Comparison of ENCODE assay signal across 21 mouse cellular contexts in genomic region chr1:57537369-57537768, GRCm38 (mm10).
A peak's percentile ranks its signal among the peaks of the same experiment; 100 is the strongest.
DNase-seq lines count a peak whose midpoint lies in the region; ATAC-seq and TF ChIP-seq lines count a peak whose summit lies in the region.
"Had no signal": no experiment of that assay in that cellular context is flagged by ENCODE, and none has a peak within 500 bp of the region (broad histone marks: within the 10 kb centered on the region; RNA-seq: fewer than 3 reads in every experiment).

No protein-coding gene starts in this region.

- no peaks in the 10 kb centered on the region for H3K9me3 ChIP-seq in midbrain, embryonic 14.5 days (ENCODE audit: control insufficient read depth, low read length)
- H3K9me3 ChIP-seq in midbrain, embryonic 13.5 days = no peaks in the 10 kb centered on the region
- no peaks in the 10 kb centered on the region for H3K9me3 ChIP-seq in midbrain, postnatal 0 days (ENCODE audit: low read length)
- no peaks in the 10 kb centered on the region for H3K9me3 ChIP-seq in kidney, embryonic 14.5 days (ENCODE audit: control insufficient read depth, low read length)
- H3K9me3 ChIP-seq: heart, embryonic 15.5 days; limb, embryonic 15.5 days; neural tube, embryonic 15.5 days; stomach, embryonic 15.5 days had no signal

- whole genome bisulfite sequencing in midbrain, embryonic 14.5 days = 66% methylated on average over 5 of the region's 5 CpGs
- WGBS in midbrain, embryonic 13.5 days = 59% methylated on average over 5 of the region's 5 CpGs
- whole genome bisulfite sequencing in midbrain, postnatal 0 days = 50% methylated on average over 5 of the region's 5 CpGs
- 81% methylated on average over 5 of the region's 5 CpGs for WGBS in kidney, embryonic 14.5 days

- no peak overlapping the region for H3K4me2 ChIP-seq in midbrain, embryonic 14.5 days (ENCODE audit: low read length)
- H3K4me2 ChIP-seq in midbrain, embryonic 13.5 days (replicated peaks) = no peak overlapping the region
- no peak overlapping the region for H3K4me2 ChIP-seq in midbrain, postnatal 0 days (ENCODE audit: low read depth, low read length, poor library complexity, severe bottlenecking)
- no peak overlapping the region for H3K4me2 ChIP-seq in kidney, embryonic 14.5 days (replicated peaks; ENCODE audit: low read depth, low read length)
- H3K4me2 ChIP-seq: heart, embryonic 15.5 days; limb, embryonic 15.5 days; neural tube, embryonic 15.5 days; stomach, embryonic 15.5 days had no signal

- no peaks in the 10 kb centered on the region for H3K36me3 ChIP-seq in midbrain, embryonic 14.5 days (ENCODE audit: control insufficient read depth, insufficient read depth, low read length)
- no peaks in the 10 kb centered on the region for H3K36me3 ChIP-seq in midbrain, embryonic 13.5 days
- no peaks in the 10 kb centered on the region for H3K36me3 ChIP-seq in midbrain, postnatal 0 days (ENCODE audit: insufficient read depth, low read length)
- H3K36me3 ChIP-seq in kidney, embryonic 14.5 days (ENCODE audit: control insufficient read depth, insufficient read depth, low read length) = no peaks in the 10 kb centered on the region
- H3K36me3 ChIP-seq: heart, embryonic 15.5 days; limb, embryonic 15.5 days; neural tube, embryonic 15.5 days; stomach, embryonic 15.5 days had no signal

- ATAC-seq in midbrain, embryonic 14.5 days (ENCODE audit: low FRiP score, low TSS enrichment) = no peak
- no peak for ATAC-seq in midbrain, embryonic 13.5 days
- ATAC-seq in midbrain, postnatal 0 days (ENCODE audit: low FRiP score) = no peak
- no peak for ATAC-seq in kidney, embryonic 14.5 days (ENCODE audit: low FRiP score, low TSS enrichment)
- ATAC-seq: liver, postnatal 0 days; Patski had no signal

- no peak for TF ChIP-seq CTCF in midbrain, postnatal 0 days (IDR thresholded peaks at IDR 0.05)

- peak; percentile 20 to 59 for DNase-seq in frontal cortex, adult 2 months (ENCODE audit: extremely low spot score in 1 of 2, low spot score in 1 of 2)
- no peak for DNase-seq in frontal cortex, postnatal 10 days (ENCODE audit: low spot score in 2 of 2)
- peak; percentile 54 for DNase-seq in midbrain, embryonic 14.5 days
- peak; percentile 36 to 50 for DNase-seq in left cerebral cortex, adult 18-20 months (ENCODE audit: low spot score in 2 of 2)
- peak; percentile 45 for DNase-seq in midbrain, postnatal 0 days (ENCODE audit: low spot score)
- DNase-seq: cerebellum, adult 9-10 months; heart, adult 18-20 months; kidney, adult 2 months; kidney, postnatal 25 days; liver, postnatal 0 days; lung, postnatal 14 days; thymus, postnatal 14 days had no signal

- H3K4me3 ChIP-seq in midbrain, embryonic 14.5 days (replicated peaks; ENCODE audit: low read depth, low read length) = no peak overlapping the region
- H3K4me3 ChIP-seq in midbrain, embryonic 13.5 days (replicated peaks) = no peak overlapping the region
- H3K4me3 ChIP-seq in midbrain, postnatal 0 days (ENCODE audit: low read depth, low read length) = no peak overlapping the region
- H3K4me3 ChIP-seq in kidney, embryonic 14.5 days (ENCODE audit: low read length) = no peak overlapping the region
- H3K4me3 ChIP-seq: heart, embryonic 15.5 days; limb, embryonic 15.5 days; megakaryocyte, embryonic 14.5 days; myocyte; neural tube, embryonic 15.5 days; stomach, embryonic 15.5 days had no signal

- H3K9ac ChIP-seq in midbrain, embryonic 14.5 days (replicated peaks; ENCODE audit: low read length) = no peak overlapping the region
- no peak overlapping the region for H3K9ac ChIP-seq in midbrain, embryonic 13.5 days (replicated peaks)
- no peak overlapping the region for H3K9ac ChIP-seq in midbrain, postnatal 0 days (replicated peaks; ENCODE audit: low read length, poor library complexity, severe bottlenecking)
- H3K9ac ChIP-seq in kidney, embryonic 14.5 days (ENCODE audit: low read depth, low read length) = no peak overlapping the region
- H3K9ac ChIP-seq: heart, embryonic 15.5 days; limb, embryonic 15.5 days; liver, postnatal 0 days; neural tube, embryonic 15.5 days; stomach, embryonic 15.5 days had no signal

- H3K4me1 ChIP-seq in midbrain, embryonic 14.5 days (ENCODE audit: control insufficient read depth, insufficient read depth, low read length) = 0 out of 2 replicates have a peak, but pooled peaks cover 2% of the 10 kb centered on the region
- no peaks in the 10 kb centered on the region for H3K4me1 ChIP-seq in midbrain, embryonic 13.5 days (replicated peaks)
- no peaks in the 10 kb centered on the region; the same call in 1 of the 2 replicates for H3K4me1 ChIP-seq in midbrain, postnatal 0 days (ENCODE audit: insufficient read depth, low read length)
- H3K4me1 ChIP-seq in kidney, embryonic 14.5 days (ENCODE audit: control insufficient read depth, insufficient read depth, low read length) = no peaks in the 10 kb centered on the region
- H3K4me1 ChIP-seq: heart, embryonic 15.5 days; megakaryocyte, embryonic 14.5 days; neural tube, embryonic 15.5 days; stomach, embryonic 15.5 days had no signal

- H3K27me3 ChIP-seq in midbrain, embryonic 14.5 days (ENCODE audit: control insufficient read depth, insufficient read depth, low read length) = no peaks in the 10 kb centered on the region
- H3K27me3 ChIP-seq in midbrain, embryonic 13.5 days = no peaks in the 10 kb centered on the region
- no peaks in the 10 kb centered on the region for H3K27me3 ChIP-seq in midbrain, postnatal 0 days (ENCODE audit: insufficient read depth, low read length)
- H3K27me3 ChIP-seq in kidney, embryonic 14.5 days (ENCODE audit: control insufficient read depth, insufficient read depth, low read length) = no peaks in the 10 kb centered on the region
- H3K27me3 ChIP-seq: heart, embryonic 15.5 days; limb, embryonic 15.5 days; megakaryocyte, embryonic 14.5 days; neural tube, embryonic 15.5 days; Patski; stomach, embryonic 15.5 days had no signal

- H3K27ac ChIP-seq in midbrain, embryonic 14.5 days (replicated peaks; ENCODE audit: low read depth, low read length) = no peak overlapping the region
- no peak overlapping the region for H3K27ac ChIP-seq in midbrain, embryonic 13.5 days
- H3K27ac ChIP-seq in midbrain, postnatal 0 days (ENCODE audit: low read depth, low read length) = no peak overlapping the region
- H3K27ac ChIP-seq in kidney, embryonic 14.5 days (ENCODE audit: low read depth, low read length) = no peak overlapping the region
- H3K27ac ChIP-seq: heart, embryonic 15.5 days; limb, embryonic 15.5 days; neural tube, embryonic 15.5 days; stomach, embryonic 15.5 days had no signal

Comparison
In these comparisons a context has a peak if more than half of its experiments do, and no peak if none do; other contexts are left out.
1. DNase-seq: peak in frontal cortex, adult 2 months (2 of 2), midbrain, embryonic 14.5 days (single experiment), left cerebral cortex, adult 18-20 months (2 of 2) and midbrain, postnatal 0 days (single experiment); none in frontal cortex, postnatal 10 days (0 of 2).